Mouse (Mus musculus) layer of hippocampus, adult 18-20 months (tissue): ENCODE results near the gene Elk4. TPM values are rescaled to one million over a fixed set of nuclear protein-coding genes. Genes with fewer than 3 reads are reported as not detected.

ENCODE experiments used
- DNase-seq, 2 experiments: peaks; one replicate each; pipeline ENCODE4 v3.0.0; 2022; ENCODE audit warnings: low spot score in 2 of 2
- total RNA-seq, 2 experiments: library from RNA; stranded (reverse); gene quantifications; 2 replicates each; pipeline ENCODE4 v1.2.3; 2021

The Elk4 gene
- total RNA-seq, 2 experiments from 2014 or later: 55.3 to 64.3 TPM

DNA sequence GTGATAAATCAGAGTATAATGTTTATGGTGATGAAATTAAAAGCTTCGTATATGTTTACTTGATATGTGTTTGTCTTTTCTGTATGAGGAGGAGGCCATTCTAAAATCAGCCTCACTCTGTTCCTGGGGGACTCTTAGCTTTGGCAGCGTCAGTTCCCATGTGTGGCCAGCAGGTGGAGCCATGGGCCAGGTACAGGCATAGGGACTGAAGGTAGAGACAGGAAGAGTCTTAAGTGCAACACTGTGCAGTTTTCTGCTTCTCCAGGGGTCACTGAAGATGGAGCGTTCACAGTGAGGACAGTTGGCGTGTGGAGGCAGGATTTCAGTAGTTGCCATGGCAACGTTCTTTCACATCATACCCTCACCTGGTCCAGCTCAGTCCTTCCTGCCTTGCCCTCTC is 24.5 kb upstream of the Elk4 start:
- peak; percentile 60 to 77 for DNase-seq

DNA sequence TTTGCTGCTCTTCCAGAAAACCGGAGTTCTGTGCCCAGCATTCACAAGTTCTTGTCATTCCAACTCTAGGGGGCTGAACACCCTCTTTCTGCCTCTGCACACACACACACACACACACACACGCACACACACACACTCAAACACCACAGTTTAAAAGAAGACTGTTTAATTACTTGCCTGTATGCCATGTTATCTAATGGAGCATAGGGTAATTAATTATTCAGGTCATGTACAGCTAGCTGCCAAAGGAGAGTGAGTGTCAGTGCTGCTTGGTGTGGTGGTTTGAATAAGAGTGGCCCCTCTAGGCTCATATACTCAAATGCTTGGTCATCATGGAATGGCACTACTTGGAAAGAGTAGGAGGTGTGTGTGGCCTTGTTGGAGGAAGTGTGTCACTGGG is 23.6 kb upstream of the Elk4 start:
- no peak for DNase-seq

DNA sequence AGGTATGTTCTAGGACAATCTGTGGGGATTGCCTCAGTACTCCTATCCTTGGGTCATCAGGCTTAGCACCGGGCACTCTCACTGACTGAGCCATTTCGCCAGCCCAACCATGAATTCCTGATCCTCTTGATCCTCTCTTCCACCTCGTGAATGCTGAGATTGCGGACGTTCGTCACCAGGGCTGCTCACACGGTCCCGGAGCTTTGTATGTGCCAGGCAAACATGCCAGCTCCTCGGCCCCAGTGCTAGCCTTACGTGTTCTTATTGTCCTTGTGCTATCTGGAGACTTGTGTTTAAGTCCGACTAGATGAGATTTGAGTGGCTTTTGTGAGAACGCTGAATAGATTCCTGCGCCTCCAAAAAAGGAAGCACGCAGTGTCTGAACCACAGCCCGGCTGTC is 20.0 kb upstream of the Elk4 start:
- DNase-seq: no peak

DNA sequence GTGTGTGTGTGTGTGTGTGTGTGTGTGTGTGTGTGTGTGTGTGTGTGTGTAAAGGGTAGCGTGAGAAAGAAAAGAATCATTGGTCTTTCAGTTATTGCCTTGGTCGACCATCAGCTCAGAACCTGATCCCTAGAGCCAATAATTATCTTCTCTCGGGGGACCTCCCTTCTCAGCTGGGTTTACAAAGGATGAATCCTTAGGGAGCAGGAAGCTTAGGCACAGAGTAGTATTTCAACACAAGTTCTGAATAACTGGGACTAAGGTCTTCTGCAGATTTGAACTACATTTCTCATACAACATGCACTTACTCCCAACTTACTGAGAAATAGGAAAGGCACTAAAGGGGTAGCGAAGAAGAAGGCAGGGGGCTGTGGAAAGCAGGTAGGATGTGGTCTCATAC is 17.9 kb upstream of the Elk4 start:
- no peak for DNase-seq

DNA sequence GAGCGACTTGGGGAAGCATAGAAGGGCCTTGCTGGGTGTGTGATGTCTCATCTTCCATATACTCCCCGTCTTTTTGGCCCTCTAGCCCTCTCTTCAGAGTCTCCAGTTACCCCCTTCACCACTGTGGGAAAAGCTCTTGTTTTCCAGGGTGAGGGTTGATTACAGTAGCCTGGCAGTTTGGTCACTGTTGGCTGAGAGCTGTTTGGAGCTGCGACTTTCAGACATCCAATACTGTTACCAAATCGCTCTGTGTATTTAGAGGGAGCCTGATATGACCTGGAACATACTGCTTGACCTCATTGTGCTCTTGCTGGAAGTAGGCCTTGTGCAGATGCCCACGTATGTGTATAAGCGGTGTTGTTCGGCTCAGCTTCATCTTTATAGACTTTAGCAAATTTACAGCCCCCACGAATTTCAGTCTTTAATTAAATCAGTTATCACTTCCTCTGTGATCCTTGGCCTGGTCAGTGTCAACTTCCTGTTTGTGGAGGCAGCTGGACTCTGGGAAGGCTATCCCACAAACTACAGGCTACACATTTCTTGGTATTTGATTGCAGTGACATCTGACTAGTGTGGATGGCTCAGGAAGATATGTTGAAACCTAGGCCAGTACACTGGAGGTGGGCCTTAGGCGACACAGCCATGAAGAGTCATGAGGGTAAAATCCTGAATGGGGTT is 17.2 kb upstream of the Elk4 start:
- no peak for DNase-seq

DNA sequence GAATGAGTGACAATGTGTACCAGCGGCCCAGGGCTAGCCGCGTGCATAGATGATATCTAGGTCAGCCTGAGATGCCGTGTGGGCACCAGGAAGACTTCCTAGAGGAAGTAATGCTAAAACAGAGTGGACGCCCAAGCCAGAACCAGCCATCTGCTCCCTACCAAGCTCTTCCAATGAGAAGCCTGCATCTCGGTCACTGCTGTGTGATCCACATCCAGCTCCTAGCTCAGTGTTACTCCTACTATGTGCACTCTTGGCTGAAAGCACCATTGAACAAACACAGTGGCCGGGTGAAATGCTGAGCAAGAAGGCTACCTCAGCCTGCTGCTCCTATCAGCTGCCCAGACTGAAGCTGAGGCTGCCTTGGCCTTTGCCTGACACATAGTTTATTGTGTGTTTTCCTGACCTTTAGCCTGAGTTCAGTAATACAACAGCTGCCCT is 14.8 kb upstream of the Elk4 start:
- no peak for DNase-seq

DNA sequence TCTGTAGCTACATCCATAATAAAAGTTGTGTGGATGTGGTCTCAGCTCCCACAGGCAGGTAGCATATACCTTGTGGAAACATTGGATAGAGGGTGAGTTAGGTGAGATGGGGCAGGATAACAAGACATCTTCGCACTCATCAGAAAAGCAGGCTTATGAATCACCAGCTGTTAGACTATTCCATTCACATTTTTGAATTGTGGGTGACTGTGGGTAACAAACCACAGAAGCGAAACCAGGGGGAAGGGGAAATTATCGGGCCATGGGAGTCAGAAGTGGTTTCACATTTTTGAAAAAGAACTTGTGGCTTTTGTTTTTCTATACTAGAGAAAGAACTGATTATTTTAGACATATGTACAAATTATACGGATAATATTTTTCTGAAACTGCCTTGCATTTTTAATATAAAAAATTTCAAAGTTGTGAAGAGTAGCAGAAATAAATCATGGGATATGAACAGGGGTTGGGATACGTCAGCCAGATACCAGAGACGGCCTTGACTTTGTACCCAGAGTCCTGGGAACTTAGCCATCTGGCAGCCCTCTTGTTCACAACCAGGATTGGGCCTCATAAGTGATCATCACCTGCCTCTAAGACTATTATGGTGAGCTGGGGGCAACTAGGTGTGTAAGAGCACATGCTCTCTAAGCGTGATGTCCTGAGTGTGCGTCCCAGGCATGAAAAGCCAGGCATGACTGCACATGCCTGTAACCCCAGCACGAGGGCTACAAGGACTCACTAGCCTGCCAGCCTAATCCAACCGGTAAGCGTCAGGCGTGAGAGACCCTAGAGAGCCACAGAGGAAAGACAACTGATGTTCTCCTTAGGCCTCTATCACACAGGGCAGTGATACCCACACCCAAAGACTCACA is 14.0 kb upstream of the Elk4 start:
- DNase-seq: no peak

DNA sequence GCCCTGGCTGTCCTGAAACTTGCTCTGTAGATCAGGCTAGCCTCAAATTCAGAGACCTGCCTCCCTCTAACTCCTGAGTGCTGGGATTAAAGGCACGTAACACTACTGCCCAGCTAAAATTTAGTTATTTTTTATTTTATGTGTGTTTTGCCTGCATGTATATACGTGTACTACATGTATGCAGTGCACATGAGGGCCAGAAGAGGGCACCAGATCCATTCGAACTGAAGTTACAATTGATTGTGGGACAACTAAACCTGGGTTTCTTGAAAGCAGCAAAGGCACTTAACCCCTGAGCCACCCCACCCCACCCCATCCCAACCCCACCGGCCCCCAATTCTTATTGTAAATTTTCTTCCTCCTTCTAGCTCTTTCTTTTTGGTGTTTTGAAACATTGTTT is 12.3 kb upstream of the Elk4 start:
- DNase-seq: peak in 1 of 2 experiments; percentile 81

DNA sequence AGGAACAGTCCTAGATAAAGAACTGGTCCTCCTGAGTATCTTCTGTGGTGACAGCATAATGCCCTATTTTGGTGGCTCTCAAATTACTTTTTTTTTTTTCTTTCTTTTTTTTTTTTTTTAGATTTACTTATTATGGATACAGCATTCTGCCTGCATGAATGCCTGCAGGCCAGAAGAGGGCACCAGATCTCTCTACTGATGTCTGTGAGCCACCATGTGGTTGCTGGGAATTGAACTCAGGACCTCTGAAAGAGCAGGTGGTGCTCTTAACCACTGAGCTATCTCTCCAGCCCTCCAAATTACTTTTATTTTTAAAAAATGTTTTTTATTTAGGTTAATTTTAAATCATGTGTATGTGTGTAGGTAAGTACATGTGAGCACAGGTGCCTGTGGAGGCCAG is 6.9 kb upstream of the Elk4 start:
- no peak for DNase-seq

DNA sequence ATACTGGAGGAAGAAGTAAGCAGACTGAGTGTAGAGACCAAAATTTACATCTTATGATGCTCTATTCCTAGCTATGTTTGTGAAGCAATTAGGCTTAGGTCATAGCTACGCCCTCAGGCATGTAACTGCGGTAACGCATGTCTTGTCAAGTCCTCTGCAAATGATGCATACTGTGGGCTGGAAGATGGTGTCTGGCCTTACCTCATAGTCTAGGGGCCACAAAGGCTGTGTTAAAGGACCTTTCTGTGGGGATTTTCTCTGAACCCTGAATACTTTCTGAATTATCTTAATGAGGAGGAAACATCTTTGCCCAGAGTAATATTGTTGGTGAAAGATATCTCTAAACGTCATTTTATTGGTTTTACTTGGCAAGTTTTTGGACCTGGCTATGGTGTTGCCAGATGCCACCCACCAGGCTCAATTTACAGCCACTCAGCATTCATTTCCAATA is 5.5 kb upstream of the Elk4 start:
- no peak for DNase-seq

DNA sequence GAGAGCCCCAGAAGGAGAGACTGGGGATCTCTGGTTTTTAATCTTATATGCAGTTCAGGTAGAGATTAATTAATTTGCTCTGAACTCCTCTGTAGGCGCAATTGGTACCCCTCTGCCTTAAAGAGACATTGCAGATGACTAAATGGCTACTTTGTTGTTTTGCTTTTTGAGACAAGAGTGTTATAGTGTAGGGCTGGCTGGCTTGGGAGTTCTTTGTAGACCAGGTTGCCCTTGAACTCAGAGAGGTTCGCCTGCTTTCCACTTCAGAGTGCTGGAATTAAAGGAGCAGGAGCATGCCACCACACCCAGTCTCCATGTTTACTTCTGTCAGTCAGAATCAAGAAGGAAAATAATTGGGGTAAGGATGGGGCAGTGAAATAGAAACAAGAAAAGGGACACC is 4.3 kb upstream of the Elk4 start:
- no peak for DNase-seq

DNA sequence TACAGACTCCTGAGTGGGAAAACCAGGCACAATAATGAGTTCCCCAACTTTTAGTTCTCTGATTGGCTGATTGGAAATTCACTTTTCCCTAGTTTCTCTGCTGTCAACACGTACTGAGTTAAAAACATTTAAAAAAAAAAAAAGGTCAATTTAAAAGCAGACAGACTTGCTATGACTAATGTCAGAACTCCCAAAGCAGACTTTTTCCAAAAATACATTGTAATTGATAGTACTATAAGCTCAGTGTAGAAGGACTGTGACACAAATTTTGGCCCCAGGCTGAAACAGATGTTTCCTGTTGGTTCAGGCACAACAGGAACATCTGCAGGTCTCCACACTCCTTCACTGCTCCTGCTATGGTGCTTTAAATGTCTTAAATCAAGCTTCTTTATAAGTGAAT is 3.6 kb upstream of the Elk4 start:
- DNase-seq: no peak

DNA sequence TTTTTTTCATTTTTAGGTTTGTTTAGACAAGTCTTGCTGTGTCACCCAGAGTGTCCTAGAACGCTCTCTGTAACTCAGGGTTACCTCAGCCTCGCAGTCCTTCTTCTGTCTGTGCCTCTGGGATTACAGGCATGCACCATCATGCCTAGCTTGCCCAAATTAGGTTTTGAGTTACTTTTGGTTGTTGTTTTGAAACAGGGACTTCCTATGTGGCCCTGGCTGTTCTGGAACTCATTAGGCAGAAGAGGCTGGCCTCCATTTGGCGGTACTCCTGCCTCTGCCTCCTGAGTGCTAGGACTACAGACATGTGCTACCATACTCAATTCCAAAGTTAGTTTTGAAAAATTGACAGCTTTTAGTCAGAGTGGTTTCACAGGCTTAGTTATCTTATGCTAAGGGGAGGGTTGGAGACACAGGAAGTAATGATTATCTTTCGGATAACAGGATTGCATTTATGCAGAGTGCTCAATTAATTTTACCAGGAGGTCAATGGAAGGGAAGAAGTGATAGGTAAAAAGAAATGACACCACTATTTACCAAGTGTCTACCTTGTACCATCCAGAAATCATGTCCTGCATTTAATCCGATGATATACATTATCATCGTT is 2.7 kb upstream of the Elk4 start:
- DNase-seq: no peak

DNA sequence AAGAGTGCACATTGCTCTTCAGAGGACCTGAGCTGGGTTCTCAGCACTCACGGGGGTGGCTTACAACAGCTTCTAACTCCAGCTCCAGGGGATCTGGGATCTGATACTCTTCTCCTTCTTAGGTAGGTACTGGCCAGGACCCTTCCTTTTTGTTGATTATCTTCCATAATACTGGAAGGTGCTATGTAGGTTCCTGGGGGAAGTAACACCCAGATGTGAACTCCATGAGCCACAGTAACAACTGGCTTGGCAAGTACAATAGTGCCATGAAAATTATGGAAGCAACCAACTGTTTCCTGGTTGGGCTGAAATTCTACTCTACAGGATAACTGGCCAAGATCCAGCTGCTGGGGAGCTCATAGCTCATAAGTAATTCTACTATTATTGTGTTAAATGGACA is 1.9 kb upstream of the Elk4 start:
- no peak for DNase-seq

DNA sequence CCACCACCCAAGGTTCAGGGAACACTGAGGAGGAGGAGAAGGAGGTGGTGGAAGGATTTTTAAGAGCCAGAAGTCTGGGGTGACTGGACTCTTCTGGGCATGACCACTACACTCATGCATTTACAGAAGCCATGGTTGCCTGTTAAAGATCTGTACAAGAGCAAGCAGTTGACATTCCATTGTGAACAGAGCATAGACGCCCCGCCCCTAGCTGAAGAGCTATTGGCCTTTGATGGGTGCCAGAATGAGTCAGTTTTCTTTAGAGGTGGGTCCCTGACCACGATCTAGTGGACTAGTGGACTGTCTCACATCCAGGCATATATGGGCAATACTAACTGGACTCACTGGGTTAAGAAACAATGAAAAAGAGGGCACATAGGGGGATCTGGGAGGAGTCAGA is 1.4 kb upstream of the Elk4 start:
- DNase-seq: no peak

DNA sequence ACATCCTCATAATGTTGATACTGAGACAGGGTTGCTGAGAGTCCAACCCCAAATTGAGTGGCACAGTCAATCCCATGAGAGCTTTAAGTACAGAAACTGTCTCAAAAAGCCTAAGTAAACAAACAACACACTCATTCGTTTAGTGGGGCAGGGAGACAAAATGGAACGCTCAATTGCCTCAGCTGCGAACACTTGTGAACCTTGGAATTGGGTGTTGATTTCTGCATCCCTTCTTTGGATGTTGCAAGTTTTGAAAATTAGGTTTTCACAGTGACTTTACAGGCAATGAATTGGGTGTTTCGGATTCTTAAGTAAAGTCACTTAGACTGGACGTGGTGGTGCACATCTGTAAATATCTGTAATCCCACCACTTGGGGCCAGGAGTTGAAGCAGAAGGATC is 686 bp upstream of the Elk4 start:
- no peak for DNase-seq

DNA sequence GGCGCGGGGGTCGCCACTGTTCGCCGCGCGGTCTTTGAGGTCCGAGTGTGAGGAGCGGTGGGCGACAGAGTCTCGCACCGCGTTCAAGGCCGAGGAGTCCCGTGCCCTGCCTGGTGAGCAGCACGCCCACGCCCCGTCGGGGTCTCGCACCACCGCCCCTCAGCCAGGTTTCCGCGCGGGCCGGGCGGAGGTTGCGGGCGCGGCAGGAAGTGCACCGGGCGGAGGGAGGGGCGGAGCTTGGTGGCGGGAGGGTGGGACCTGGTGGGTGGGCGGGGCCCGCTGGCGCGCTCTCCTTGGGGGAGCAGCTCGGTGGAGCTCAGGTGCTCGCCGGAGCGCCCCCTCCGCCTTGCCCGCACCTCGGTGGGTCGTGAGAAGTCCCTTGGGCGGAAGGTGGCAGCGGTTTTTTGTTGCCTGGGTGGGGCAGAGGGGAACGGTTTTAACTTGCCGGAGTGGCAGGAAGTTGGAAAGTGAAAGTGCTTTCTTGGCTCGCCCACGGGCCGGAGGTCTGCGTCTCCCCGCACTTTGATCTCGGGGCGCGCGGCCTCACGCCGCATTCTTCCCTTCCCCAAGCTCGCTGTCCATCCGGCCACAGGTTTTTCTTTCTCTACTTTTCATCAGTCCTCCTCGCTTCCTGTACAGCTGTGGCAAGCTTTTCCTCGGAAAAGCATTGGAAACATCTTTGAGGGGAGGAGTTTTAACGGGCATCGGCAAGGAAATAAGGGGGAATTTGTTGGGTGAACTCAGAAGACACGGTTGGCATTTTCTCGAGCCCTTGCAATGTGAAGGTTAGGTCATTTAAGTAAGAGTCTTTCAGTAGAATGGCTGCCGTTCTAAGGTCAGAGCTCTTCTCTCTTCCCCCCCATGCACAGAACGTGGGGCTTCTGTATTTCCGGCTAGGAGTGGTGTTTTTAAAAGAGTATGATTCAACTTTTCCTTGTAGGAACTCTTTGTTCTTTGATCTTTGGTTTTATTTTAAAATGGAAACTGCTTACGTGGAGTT is 721 bp downstream of the Elk4 start:
- DNase-seq: peak; percentile 72 to 81

DNA sequence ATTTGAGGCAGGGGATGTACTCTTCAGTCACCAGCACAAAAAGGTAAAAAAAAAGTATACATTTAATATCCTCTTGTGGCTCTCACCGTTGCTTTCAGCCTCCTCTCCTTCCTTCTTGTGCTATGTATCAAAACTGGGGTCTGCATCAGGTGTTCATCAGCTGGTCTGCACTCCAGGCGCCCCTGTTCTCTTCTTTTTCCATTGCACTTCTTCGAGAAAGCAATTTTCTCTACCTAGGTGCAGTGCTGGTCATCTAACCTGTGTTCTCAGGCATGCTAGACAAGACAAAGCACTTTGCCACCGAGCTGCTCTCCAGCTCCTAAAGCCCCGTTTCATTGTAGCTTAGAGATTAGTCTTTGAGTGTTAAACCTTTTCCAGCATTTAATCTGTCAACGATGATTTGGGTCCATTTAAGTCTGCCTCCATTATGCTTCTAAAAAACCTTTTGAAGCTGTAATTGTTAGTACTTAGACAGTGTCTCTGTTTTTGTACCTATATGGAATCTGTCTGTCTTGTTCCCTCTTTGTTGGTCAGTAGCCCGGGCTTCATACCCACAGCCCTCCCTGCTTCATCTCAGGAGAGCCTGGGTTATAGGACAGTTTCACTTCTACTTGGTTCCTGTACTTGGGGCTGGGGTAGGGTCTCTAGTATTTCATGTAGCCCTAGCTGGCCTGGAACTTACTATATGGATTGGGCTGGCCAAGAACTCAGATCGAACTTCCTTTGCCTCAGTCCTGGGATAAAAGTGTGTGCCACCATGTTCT is 1.7 kb downstream of the Elk4 start:
- no peak for DNase-seq

DNA sequence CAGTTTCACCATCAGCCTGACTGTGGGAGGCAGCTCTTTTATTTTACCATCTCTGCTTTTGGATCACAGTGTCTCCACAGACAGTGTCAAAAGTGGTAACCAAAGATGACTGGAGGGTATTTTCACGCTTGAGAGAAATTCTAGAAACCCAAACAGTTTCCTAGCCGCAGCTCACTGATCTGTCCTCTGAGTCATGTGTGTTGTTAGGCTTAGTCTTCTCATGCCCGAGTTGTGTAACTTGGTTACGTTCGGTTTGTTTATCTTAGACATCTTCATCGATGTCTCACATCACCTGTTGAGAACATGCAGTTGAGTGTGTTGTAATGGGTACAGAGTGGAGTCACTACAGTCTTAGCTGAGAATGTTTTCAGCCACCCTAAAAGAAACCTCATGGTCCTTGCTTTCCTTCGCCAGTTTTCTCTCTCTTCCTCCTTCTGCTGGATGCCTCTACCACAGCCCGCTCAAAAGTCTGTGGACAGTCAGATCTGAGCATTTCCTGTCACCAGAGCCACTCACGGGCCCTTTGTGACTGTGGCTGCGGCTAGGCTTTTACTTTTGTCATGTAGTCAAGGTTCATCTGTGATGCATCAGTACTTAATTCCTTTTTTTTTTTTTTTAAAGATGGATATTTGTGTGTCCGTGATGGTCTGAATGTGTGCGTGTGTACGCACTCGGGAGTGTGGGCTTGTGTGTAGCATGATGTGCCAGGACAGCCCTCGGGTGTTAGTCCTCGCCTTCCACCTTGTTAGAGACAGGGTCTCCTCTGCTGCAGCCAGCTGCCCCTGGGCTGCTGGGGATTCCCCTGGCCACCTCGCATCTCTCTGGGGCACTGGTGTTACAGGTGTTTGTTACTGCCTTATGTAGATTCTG is 3.5 kb downstream of the Elk4 start:
- DNase-seq: no peak
